Mouse (Mus musculus) E14TG2a.4 (cell line): ENCODE data around the gene Medag.

Source experiments
- CTCF ChIP-seq: conservative IDR thresholded peaks from 2 replicates; pipeline ENCODE4 v1.5.1; 2014; ENCODE audit warnings: low read length
- NANOG ChIP-seq: IDR thresholded peaks from 2 replicates; pipeline ENCODE4 v1.6.1; 2014; ENCODE audit warnings: borderline replicate concordance, low read length, mixed read lengths

DNA sequence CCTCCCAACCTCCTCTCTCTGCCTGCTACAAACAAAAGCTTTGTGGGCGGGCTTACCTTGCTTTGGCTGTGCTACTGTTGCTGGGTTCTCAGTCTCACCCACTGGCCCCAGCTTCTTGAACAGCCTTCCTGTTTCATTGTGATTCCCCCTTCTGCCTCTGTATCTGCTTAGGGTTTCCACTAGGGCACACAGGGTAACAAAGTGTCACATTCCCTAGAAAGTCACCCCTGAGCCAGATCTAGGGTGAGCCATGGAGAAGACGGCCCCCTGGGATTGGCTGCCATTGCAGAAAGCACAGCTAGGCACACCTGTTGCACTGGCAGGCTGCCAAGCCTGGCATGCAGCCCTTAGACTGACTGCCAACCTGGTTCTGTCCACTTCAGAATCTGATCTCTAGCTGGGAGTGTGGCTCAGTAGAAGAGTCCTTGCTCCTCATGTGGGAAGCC is 17.3 kb downstream of the Medag start:
- no peak for TF ChIP-seq CTCF
- no peak for TF ChIP-seq NANOG
